Mouse (Mus musculus) embryonic facial prominence, embryonic 10.5 days (tissue): Measurements from ENCODE around the gene Slc16a9. TPM values are rescaled to one million over a fixed set of nuclear protein-coding genes. Genes with fewer than 3 reads are reported as not detected.

ENCODE experiments used
- DNase-seq: peaks from one replicate; pipeline ENCODE4 v3.0.0-alpha.2; 2017; ENCODE audit warnings: low spot score
- H3K27ac ChIP-seq: fragments of 300-500 bp; sonication (generic); replicated peaks from 2 replicates; pipeline ENCODE4 v1.5.1; 2016; ENCODE audit warnings: mild to moderate bottlenecking
- H3K27me3 ChIP-seq: fragments of 300-500 bp; sonication (generic); replicated peaks from 2 replicates; pipeline ENCODE4 v1.6.1; 2016; ENCODE audit warnings: low read depth, mild to moderate bottlenecking; ENCODE audit not compliant: poor library complexity, severe bottlenecking
- H3K36me3 ChIP-seq: fragments of 300-500 bp; sonication (generic); replicated peaks from 2 replicates; pipeline ENCODE4 v1.6.1; 2016; ENCODE audit warnings: mild to moderate bottlenecking, moderate library complexity
- H3K4me1 ChIP-seq: fragments of 300-500 bp; sonication (generic); 2 replicates; pipeline ENCODE4 v1.6.1; 2016
- H3K4me3 ChIP-seq: fragments of 300-500 bp; sonication (generic); 2 replicates; pipeline ENCODE4 v1.5.1; 2016; ENCODE audit warnings: mild to moderate bottlenecking, moderate library complexity
- H3K9me3 ChIP-seq: fragments of 300-500 bp; sonication (generic); 2 replicates; pipeline ENCODE4 v1.6.1; 2016; ENCODE audit warnings: mild to moderate bottlenecking
- WGBS: fragments of 180-500 bp; shearing (Covaris S2); methylation state at CpG from one replicate; pipeline ENCODE4 v1.1.7; 2016; 5-methylcytosine and 5-hydroxymethylcytosine counted together
- polyA plus RNA-seq: library from polyadenylated mRNA; unstranded; fragments of >200 nt; fragmentation: Nextera tagmentation; extraction: Ambion mirVana; gene quantifications from 2 replicates; pipeline ENCODE4 v1.2.1, GENCODE M21; 2016

Gene Slc16a9
- polyA plus RNA-seq = 0.24 and 0.26 TPM in 2 replicates

DNA sequence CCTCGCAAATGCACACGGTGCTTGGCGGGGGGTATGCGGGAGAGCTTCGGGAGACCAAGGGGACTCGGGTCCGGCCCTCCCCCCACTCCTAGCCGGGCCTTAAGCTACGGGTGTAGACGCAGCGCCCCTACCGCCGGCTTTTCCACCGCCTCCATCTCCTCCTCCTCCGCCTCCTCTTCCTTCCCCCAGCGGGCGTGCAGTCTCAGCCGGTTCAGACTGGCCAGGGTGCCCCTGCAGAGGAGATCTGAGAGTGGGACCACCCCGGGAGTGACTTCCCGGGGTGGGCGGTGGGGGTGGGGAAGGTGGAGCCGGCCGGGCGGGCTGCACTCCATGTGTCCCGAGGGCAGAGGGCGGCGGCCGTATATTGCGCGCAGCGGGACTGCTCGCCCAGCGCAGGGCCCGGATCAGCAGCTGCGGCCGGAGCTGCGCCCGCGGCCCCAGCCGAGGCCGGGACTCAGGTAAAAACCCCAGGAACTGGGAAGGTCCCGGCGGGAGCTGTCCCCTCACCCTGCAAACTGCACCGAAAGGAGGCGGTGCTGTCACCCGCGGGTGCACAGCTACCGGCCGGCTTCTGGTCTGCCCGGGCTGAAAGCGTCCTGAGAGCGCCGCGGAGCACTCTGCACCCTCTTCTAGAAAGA is at the start of gene Slc16a9:
Slc16a9 (plus strand) TSS at position 180 of the 638 bp plus-strand sequence.
- H3K27ac ChIP-seq = peak within 1 kb of the TSS; percentile 80
- H3K27me3 ChIP-seq = peaks cover 60% of the 10 kb centered on the region
- WGBS = under 1% methylated on average over 54 of the region's 54 CpGs

DNA sequence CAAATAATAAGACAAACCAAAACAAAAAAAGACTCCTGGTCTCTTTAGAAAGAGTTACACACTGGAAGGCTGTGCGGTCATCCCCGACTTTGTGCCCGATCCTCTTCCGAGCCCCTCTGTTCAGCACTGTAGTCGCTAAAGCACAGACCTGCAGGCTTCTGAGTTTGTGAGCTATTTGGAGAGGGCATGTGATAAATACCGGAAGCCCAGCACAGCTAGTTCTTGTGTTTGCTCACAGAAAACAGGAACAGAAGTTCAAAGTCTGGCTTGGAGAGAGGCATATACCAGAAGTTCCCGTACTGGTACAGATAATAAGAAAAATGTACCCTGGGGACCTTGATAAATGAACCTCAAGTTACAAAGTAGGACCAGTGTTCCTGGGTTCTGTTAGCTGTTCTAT is 49.6 kb upstream of the Slc16a9 start:
- Histone ChIP-seq H3K9me3 (no peaks in the 10 kb centered on the region), H3K27me3 (no peaks in the 10 kb centered on the region), H3K36me3 (peaks cover 38% of the 10 kb centered on the region), H3K27ac (0 out of 2 replicates have a peak overlapping the region, but pooled peaks have one; percentile 40), H3K4me3 (no peak overlapping the region), H3K4me1 (peaks cover 28% of the 10 kb centered on the region)
- WGBS = 67% methylated on average over 7 of the region's 7 CpGs
- peak; percentile 27 for DNase-seq

More for the DNA sequence above, at the start of gene Slc16a9:
- Histone ChIP-seq H3K4me3 (peak within 1 kb of the TSS; percentile 75), H3K4me1 (peaks cover 27% of the 10 kb centered on the region), H3K9me3 (no peaks in the 10 kb centered on the region), H3K36me3 (no peaks in the 10 kb centered on the region)
- peak; percentile 84 for DNase-seq

DNA sequence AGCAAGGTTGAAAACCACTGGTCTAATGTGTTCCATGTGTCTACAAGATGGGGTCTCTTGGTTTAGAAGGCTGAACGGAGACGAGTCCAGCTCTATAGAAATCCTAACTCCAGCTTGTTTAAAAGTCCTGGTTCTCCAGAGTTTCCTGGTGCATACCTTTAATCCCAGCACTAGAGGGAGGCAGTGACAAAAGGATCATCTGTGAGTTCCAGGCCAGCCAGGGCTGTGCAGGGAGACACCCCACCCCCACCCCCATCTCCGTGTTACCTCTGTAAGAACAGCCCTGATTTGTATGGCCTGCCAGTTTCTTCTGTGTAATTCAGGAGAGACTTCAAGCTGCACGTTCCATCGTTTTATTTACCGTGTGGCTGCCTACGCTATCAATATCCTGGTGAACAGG is 49.1 kb upstream of the Slc16a9 start:
- 54% methylated on average over 7 of the region's 7 CpGs for WGBS

DNA sequence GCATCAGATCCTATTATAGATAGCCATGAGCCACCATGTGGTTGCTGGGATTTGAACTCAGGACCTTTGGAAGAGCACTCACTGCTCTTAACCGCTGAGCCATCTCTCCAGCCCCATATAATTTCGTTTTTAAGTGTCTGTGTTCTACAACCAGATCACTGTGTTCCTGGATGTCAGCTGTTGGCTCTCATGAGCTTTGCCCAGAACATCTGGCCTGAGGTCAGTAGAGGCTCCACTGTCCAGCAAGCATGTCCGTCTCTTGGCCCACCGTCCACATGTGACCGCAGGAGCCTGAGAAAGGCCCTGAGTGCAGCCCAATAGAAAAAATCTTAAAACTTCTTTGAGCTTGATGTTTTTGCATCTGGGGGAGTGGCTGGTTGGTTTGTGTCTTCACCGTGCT is 48.2 kb upstream of the Slc16a9 start:
- Histone ChIP-seq H3K9me3 (no peaks in the 10 kb centered on the region), H3K4me3 (no peak overlapping the region), H3K36me3 (peaks cover 25% of the 10 kb centered on the region), H3K4me1 (peaks cover 34% of the 10 kb centered on the region), H3K27ac (no peak overlapping the region), H3K27me3 (no peaks in the 10 kb centered on the region)
- 92% methylated on average over 6 of the region's 6 CpGs for WGBS
- DNase-seq = no peak

More for the DNA sequence above, 49.1 kb upstream of the Slc16a9 start:
- H3K9me3 ChIP-seq = no peaks in the 10 kb centered on the region
- peaks cover 33% of the 10 kb centered on the region for H3K36me3 ChIP-seq
- peaks cover 28% of the 10 kb centered on the region for H3K4me1 ChIP-seq
- H3K4me3 ChIP-seq = no peak overlapping the region
- peak overlapping the region; percentile 40 for H3K27ac ChIP-seq
- DNase-seq = peak; percentile 64
- H3K27me3 ChIP-seq = no peaks in the 10 kb centered on the region

GRCm38 (mm10) chr10:70197601-70198000 is 47.3 kb upstream of the Slc16a9 start:
- 83% methylated on average over 2 of the region's 2 CpGs for WGBS
- H3K9me3 ChIP-seq = no peaks in the 10 kb centered on the region
- peaks cover 34% of the 10 kb centered on the region for H3K4me1 ChIP-seq
- H3K27me3 ChIP-seq = no peaks in the 10 kb centered on the region
- H3K27ac ChIP-seq = no peak overlapping the region
- peaks cover 15% of the 10 kb centered on the region for H3K36me3 ChIP-seq
- H3K4me3 ChIP-seq = no peak overlapping the region
- no peak for DNase-seq

DNA sequence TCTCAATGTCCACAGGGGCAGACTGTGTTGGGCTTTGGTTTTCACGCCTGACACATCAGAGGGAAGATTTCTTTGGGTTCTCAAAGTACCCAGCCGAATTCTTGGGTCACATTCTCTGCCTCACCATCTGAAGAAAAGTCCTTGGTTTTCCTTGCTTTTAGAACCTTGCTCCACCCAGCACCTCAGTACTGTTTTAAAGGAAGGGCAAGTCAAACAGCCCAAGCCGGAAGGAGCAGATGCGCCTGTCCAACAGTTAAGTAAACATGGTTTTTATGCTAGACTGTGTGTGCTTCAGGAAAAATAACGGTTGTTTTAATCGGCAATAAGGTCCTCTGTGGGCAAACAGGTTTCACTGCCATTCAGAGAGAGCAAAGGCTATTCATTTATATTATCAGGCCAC is 46.9 kb upstream of the Slc16a9 start:
- no peaks in the 10 kb centered on the region for H3K27me3 ChIP-seq
- DNase-seq = no peak
- no peak overlapping the region for H3K27ac ChIP-seq
- no peaks in the 10 kb centered on the region for H3K9me3 ChIP-seq
- no peak overlapping the region for H3K4me3 ChIP-seq
- WGBS = 78% methylated on average over 6 of the region's 6 CpGs
- H3K36me3 ChIP-seq = peaks cover 11% of the 10 kb centered on the region
- peaks cover 34% of the 10 kb centered on the region for H3K4me1 ChIP-seq

DNA sequence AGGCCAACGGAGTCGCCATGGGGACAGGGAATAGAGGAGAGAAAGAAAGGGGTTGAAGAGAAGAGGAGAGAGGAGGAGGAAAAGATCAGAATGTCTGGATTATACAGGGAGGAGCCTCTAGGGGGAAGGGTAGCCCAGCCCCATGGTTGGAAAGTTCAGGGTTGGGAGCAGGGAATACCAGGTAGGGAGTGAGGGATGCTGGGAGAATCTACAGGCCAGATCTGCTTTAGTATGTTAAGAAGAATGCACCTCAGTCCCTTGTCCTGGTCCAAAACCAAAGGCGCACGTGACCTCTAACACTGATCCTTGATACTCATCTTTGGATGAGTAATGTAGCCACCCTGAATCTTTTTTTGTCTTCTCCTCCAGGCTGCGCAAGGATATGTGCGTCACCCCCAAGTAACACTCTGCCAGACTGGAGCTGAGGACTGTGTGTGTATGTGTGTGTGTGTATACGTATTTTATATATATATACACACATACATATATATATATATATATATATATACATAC is 45.9 kb upstream of the Slc16a9 start:
- Histone ChIP-seq H3K4me1 (peaks cover 32% of the 10 kb centered on the region), H3K9me3 (no peaks in the 10 kb centered on the region), H3K36me3 (peaks cover 3% of the 10 kb centered on the region; the same call in 1 of the 2 replicates), H3K27ac (no peak overlapping the region), H3K27me3 (no peaks in the 10 kb centered on the region), H3K4me3 (no peak overlapping the region)
- DNase-seq = no peak
- WGBS = 91% methylated on average over 7 of the region's 7 CpGs

DNA sequence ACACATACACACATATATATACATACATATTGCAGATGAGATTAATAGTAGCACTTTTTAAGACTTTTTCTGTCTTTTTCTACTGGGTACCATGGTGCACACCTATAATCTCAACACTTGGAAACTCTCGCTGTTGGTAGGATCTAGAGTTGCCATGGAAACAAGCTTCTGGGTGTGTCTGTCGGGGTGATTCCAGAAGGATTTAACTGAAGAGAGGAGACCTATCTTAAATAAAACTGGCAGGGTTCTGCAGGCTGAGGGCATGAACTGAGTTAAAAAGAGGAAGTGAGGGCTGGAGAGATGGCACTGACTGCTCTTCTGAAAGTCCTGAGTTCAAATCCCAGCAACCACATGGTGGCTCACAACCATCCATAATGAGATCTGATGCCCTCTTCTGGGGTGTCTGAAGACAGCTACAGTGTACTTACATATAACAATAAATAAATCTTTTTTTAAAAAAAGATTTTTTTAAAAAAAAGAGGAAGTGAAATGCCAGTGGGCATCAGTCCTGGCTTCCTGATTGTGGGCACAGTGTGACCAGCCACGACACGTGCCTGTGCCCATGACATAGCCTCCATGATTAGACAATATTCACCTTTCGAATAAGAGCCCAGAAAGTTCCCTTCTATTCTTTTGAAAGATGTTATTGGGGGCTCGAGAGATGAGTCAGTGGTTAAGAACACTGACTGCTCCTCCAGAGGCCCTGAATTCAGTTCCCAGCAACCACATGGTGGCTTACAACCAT is 45.3 kb upstream of the Slc16a9 start:
- H3K4me1 ChIP-seq = peaks cover 32% of the 10 kb centered on the region
- H3K4me3 ChIP-seq = no peak overlapping the region
- no peaks in the 10 kb centered on the region for H3K36me3 ChIP-seq
- H3K9me3 ChIP-seq = no peaks in the 10 kb centered on the region
- 92% methylated on average over 6 of the region's 6 CpGs for WGBS
- H3K27me3 ChIP-seq = no peaks in the 10 kb centered on the region
- H3K27ac ChIP-seq = no peak overlapping the region
- no peak for DNase-seq

DNA sequence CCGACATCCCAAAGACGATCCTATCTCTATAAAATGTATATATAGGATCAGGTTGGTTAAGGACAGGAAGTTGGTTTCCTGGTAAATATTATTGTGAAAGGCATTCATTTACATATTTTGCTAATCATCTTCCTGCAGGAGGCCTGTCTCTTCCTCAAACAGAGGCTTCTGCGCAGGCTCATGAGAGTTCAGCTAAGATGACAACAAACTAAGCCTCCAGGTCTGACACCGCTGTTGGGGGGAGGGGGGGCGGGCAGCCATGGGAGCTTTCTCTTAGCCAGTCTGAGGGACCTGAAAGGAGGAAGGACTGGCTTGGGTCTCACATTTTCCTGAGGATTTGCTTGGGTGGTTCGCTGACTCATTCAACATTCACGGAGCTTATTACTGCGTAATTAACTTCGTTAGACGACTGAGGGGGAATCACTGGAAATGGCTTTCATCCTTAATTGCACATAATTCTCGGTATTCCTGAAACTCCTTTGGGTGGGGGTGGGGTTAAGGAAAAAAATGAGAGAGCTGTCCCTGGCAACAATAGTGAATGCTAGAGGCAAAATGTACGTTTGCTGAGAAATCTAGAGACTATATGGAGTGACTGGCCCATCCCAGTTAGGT is 43.9 kb upstream of the Slc16a9 start:
- Histone ChIP-seq H3K27me3 (no peaks in the 10 kb centered on the region), H3K36me3 (no peaks in the 10 kb centered on the region), H3K27ac (no peak overlapping the region), H3K4me3 (no peak overlapping the region), H3K9me3 (no peaks in the 10 kb centered on the region), H3K4me1 (peaks cover 27% of the 10 kb centered on the region)
- peak; percentile 16 for DNase-seq
- WGBS = 51% methylated on average over 12 of the region's 12 CpGs

- no peaks in the 10 kb centered on the region for H3K27me3 ChIP-seq
- H3K9me3 ChIP-seq = no peaks in the 10 kb centered on the region
- 0 out of 2 replicates have a peak within 1 kb of the TSS, but pooled peaks have one; percentile 30 for H3K27ac ChIP-seq
- peaks cover 22% of the 10 kb centered on the region for H3K4me1 ChIP-seq
- H3K36me3 ChIP-seq = no peaks in the 10 kb centered on the region
- DNase-seq = no peak
- 65% methylated on average over 17 of the region's 17 CpGs for WGBS
- H3K4me3 ChIP-seq = no peak within 1 kb of the TSS
These were observed 40.1 kb upstream of the Slc16a9 start, which contains the start of gene Mrln for GRCm38 (mm10) chr10:70204505-70205399. TSS of gene Mrln (plus strand) at chr10:70204664.

DNA sequence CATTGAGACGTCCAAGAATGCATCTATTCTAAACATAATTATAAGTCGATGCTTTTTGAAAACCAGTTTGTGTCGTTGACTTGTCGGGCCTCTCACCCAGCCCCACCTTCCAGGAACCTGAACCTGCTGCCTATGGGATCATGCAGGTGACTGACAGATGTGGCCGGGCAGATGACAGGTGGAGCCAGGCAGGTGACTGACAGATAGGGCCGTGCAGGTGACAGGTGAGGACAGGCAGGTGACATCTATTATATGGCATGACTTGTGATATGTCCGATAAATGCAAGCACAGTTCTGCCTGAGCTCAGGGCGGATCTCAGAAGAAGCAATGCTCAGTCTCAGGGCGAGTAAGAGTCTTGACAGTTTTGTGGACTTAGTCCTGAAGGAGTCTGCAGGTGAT is 33.6 kb upstream of the Slc16a9 start:
- no peak overlapping the region for H3K27ac ChIP-seq
- no peak for DNase-seq
- no peak overlapping the region for H3K4me3 ChIP-seq
- no peaks in the 10 kb centered on the region for H3K9me3 ChIP-seq
- H3K27me3 ChIP-seq = no peaks in the 10 kb centered on the region
- whole genome bisulfite sequencing = 86% methylated on average over 9 of the region's 9 CpGs
- no peaks in the 10 kb centered on the region for H3K36me3 ChIP-seq
- H3K4me1 ChIP-seq = no peaks in the 10 kb centered on the region

GRCm38 (mm10) chr10:70220971-70221370 is 23.9 kb upstream of the Slc16a9 start:
- Histone ChIP-seq H3K4me1 (0 out of 2 replicates have a peak, but pooled peaks cover 3% of the 10 kb centered on the region), H3K27me3 (no peaks in the 10 kb centered on the region), H3K4me3 (no peak overlapping the region), H3K36me3 (no peaks in the 10 kb centered on the region), H3K27ac (no peak overlapping the region), H3K9me3 (no peaks in the 10 kb centered on the region)
- no peak for DNase-seq
- 65% methylated on average over 5 of the region's 5 CpGs for WGBS
